Mouse (Mus musculus) heart, embryonic 14.5 days (tissue): ENCODE data around the gene Rhox6. TPM values are rescaled to one million over a fixed set of nuclear protein-coding genes. Genes with fewer than 3 reads are reported as not detected.
"Not testable (repeated sequence)": the region's sequence is repeated elsewhere in the genome, so short reads cannot be mapped to it uniquely, and the experiment has no call there.

Experiments used
- ATAC-seq: fragments of 200-750 bp; cut with Nextera tagmentation; 2 replicates; pipeline ENCODE4 v1.8.0; 2017; ENCODE audit warnings: low read depth, moderate TSS enrichment; ENCODE audit not compliant: insufficient number of reproducible peaks, insufficient read depth, low FRiP score
- H3K27ac ChIP-seq, 2 experiments: fragments of 200-500 bp in 1 of 2; fragments of 300-500 bp in 1 of 2; sonication (generic) in 1 of 2; replicated peaks in 1 of 2; 2 replicates each; pipeline ENCODE4 v1.5.1; 2012 to 2014; ENCODE audit warnings: low read depth in 2 of 2, low read length in 2 of 2, control low read depth in 1 of 2, mild to moderate bottlenecking in 1 of 2, mixed read lengths in 1 of 2; ENCODE audit not compliant: control insufficient read depth in 1 of 2, insufficient read depth in 1 of 2
- H3K27me3 ChIP-seq: fragments of 300-500 bp; sonication (generic); 2 replicates; pipeline ENCODE4 v1.6.1; 2014; ENCODE audit warnings: mild to moderate bottlenecking, low read length, control low read depth; ENCODE audit not compliant: control insufficient read depth, insufficient read depth
- H3K36me3 ChIP-seq: fragments of 300-500 bp; sonication (generic); 2 replicates; pipeline ENCODE4 v1.6.1; 2014; ENCODE audit warnings: mild to moderate bottlenecking, control low read depth, low read length, mixed read lengths; ENCODE audit not compliant: control insufficient read depth, insufficient read depth
- H3K4me1 ChIP-seq, 2 experiments: fragments of 200-500 bp in 1 of 2; fragments of 300-500 bp in 1 of 2; sonication (generic) in 1 of 2; 2 replicates each; pipeline ENCODE4 v1.6.1; 2012 to 2014; ENCODE audit warnings: low read length in 2 of 2, control low read depth in 1 of 2, mixed read lengths in 1 of 2; ENCODE audit not compliant: control insufficient read depth in 2 of 2, insufficient read depth in 2 of 2
- H3K4me2 ChIP-seq: fragments of 300-500 bp; sonication (generic); 2 replicates; pipeline ENCODE4 v1.6.1; 2014; ENCODE audit warnings: mild to moderate bottlenecking, low read length
- H3K4me3 ChIP-seq, 2 experiments: fragments of 200-500 bp in 1 of 2; fragments of 300-500 bp in 1 of 2; sonication (generic) in 1 of 2; 2 replicates each; pipeline ENCODE4 v1.5.1; 2012 to 2014; ENCODE audit warnings: low read length in 2 of 2, mild to moderate bottlenecking in 2 of 2, control low read depth in 1 of 2, low read depth in 1 of 2, moderate library complexity in 1 of 2; ENCODE audit not compliant: control insufficient read depth in 1 of 2, insufficient read depth in 1 of 2
- H3K9ac ChIP-seq: fragments of 300-500 bp; sonication (generic); 2 replicates; pipeline ENCODE4 v1.6.1; 2014; ENCODE audit warnings: mild to moderate bottlenecking, low read length
- H3K9me3 ChIP-seq: fragments of 300-500 bp; sonication (generic); 2 replicates; pipeline ENCODE4 v1.6.1; 2016; ENCODE audit warnings: low read length, control low read depth; ENCODE audit not compliant: control insufficient read depth
- WGBS: fragments of 180-500 bp; shearing (Covaris S2); extraction: QIAGEN DNeasy Blood & Tissue Kit; methylation state at CpG from one replicate; pipeline ENCODE4 v1.1.7; 2014; 5-methylcytosine and 5-hydroxymethylcytosine counted together
- polyA plus RNA-seq: library from polyadenylated mRNA; unstranded; fragments of >200 nt; fragmentation: Nextera tagmentation; extraction: Ambion mirVana; gene quantifications from 2 replicates; pipeline ENCODE4 v1.2.1, GENCODE M21; 2014

Rhox6 gene
- polyA plus RNA-seq = not detected in 2 replicates

DNA sequence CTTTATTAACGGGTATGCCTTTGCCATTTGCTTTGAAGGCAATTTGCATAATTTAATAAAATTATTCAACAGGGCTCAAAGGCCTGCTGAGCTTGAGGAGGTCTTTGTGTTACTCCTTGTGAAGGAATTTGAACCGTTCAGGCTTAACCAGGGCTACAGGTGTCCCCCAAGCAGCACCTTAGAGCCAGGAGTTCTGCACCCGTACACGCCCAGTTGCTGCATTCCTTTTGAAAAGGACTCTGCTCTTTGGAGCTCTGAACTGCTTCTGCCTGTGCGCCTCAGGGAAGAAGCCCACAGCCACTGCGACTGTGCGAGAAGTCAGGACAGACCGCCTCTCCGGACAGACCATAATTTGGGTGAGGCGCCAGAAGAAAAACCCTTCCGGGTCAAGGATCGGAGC, at the start of gene Rhox6:
Gene Rhox6, plus strand, starts transcription at position 301 of the 400 bp plus-strand sequence.
- 79% methylated on average over 4 of the region's 12 CpGs for WGBS
- not testable (repeated sequence) for H3K4me2 ChIP-seq, H3K4me3 ChIP-seq, H3K36me3 ChIP-seq, H3K9ac ChIP-seq, H3K27me3 ChIP-seq, H3K27ac ChIP-seq, ATAC-seq, H3K4me1 ChIP-seq, H3K9me3 ChIP-seq

- no peak overlapping the region for H3K27ac ChIP-seq
- H3K4me1 ChIP-seq = no peaks in the 10 kb centered on the region
- no peak overlapping the region for H3K4me2 ChIP-seq
- H3K9ac ChIP-seq = no peak overlapping the region
- H3K27me3 ChIP-seq = no peaks in the 10 kb centered on the region
- ATAC-seq = no peak
- no peak overlapping the region for H3K4me3 ChIP-seq
- H3K9me3 ChIP-seq = no peaks in the 10 kb centered on the region
- WGBS = 78% methylated on average over 15 of the region's 15 CpGs
- no peaks in the 10 kb centered on the region for H3K36me3 ChIP-seq
Measured at GRCm38 (mm10) chrX:37807286-37808080, 19.2 kb upstream of the Rhox6 start.

GRCm38 (mm10) chrX:37809396-37809795, 17.3 kb upstream of the Rhox6 start:
- Histone ChIP-seq H3K4me1 (no peaks in the 10 kb centered on the region), H3K27ac (no peak overlapping the region), H3K4me2 (no peak overlapping the region), H3K4me3 (no peak overlapping the region), H3K27me3 (no peaks in the 10 kb centered on the region), H3K9ac (no peak overlapping the region), H3K36me3 (no peaks in the 10 kb centered on the region), H3K9me3 (no peaks in the 10 kb centered on the region)
- ATAC-seq = no peak
- WGBS = 80% methylated on average over 2 of the region's 2 CpGs

GRCm38 (mm10) chrX:37811179-37811578, 15.5 kb upstream of the Rhox6 start:
- Histone ChIP-seq H3K36me3 (no peaks in the 10 kb centered on the region), H3K9ac (no peak overlapping the region), H3K27ac (no peak overlapping the region), H3K4me3 (no peak overlapping the region), H3K27me3 (no peaks in the 10 kb centered on the region), H3K4me1 (no peaks in the 10 kb centered on the region), H3K9me3 (no peaks in the 10 kb centered on the region), H3K4me2 (no peak overlapping the region)
- ATAC-seq = no peak
- 34% methylated on average over 5 of the region's 5 CpGs for WGBS

DNA sequence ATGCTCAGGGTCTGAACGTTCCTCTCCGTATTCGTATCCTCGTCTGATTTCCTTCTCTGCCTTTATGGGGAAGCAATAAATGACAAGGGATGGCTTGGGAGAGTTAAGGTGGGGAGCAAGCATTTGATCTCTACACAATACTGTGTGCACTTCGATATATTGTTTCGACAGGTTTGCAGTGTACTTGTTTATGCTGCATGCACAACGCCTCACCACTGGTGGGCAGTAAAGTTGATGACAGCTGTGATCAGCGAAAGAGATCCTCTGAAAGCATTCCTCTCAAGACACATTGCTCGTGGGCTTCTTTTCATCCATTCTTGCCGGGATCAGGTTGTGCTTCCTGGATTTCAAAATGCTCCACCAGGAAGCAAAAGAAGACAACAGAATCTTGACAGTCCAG, 11.0 kb upstream of the Rhox6 start:
- Histone ChIP-seq H3K27ac (no peak overlapping the region), H3K9me3 (no peaks in the 10 kb centered on the region), H3K27me3 (no peaks in the 10 kb centered on the region), H3K36me3 (no peaks in the 10 kb centered on the region), H3K4me3 (no peak overlapping the region), H3K9ac (no peak overlapping the region), H3K4me2 (no peak overlapping the region), H3K4me1 (no peaks in the 10 kb centered on the region)
- no peak for ATAC-seq
- WGBS = 59% methylated on average over 10 of the region's 10 CpGs

DNA sequence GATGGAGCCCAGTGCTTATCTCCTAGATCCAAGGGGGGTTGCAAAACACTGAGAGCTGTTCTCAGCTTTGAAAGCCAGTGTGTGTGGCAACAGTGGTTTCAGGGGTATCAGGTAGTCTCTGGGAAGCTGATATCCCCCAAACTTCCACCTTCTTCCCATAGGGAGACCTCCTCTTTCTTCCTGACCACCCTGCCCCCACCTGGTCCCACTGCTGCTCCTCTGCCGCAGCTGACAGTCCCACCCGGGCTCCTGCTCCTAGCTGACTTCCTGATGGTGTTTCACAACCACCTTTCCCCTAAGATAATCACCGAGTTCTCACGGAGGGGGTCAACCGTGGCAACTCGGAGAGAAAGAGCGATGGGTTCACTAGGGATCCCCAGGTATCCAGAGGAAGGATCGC, 4.7 kb downstream of the Rhox6 start, which contains the start of gene Rhox7a:
Gene Rhox7a, plus strand, starts transcription at position 301 of the 400 bp plus-strand sequence.
- not testable (repeated sequence) for H3K36me3 ChIP-seq, H3K4me1 ChIP-seq, H3K4me3 ChIP-seq, H3K27ac ChIP-seq, H3K27me3 ChIP-seq, H3K9ac ChIP-seq, ATAC-seq, H3K9me3 ChIP-seq, H3K4me2 ChIP-seq
- 49% methylated on average over 8 of the region's 8 CpGs for whole genome bisulfite sequencing

- ATAC-seq = no peak
- Histone ChIP-seq H3K27me3 (no peaks in the 10 kb centered on the region), H3K9ac (no peak overlapping the region), H3K4me3 (no peak overlapping the region), H3K36me3 (no peaks in the 10 kb centered on the region), H3K4me1 (no peaks in the 10 kb centered on the region), H3K27ac (no peak overlapping the region), H3K4me2 (no peak overlapping the region), H3K9me3 (no peaks in the 10 kb centered on the region)
- WGBS = 89% methylated on average over 2 of the region's 2 CpGs
Measured at GRCm38 (mm10) chrX:37871641-37872040, 44.9 kb downstream of the Rhox6 start.

- no peaks in the 10 kb centered on the region for H3K36me3 ChIP-seq
- 79% methylated on average over 4 of the region's 4 CpGs for WGBS
- no peak within 1 kb of the TSS for H3K27ac ChIP-seq
- no peaks in the 10 kb centered on the region for H3K9me3 ChIP-seq
- H3K4me2 ChIP-seq = no peak within 1 kb of the TSS
- H3K4me1 ChIP-seq = no peaks in the 10 kb centered on the region
- no peak for ATAC-seq
- H3K27me3 ChIP-seq = no peaks in the 10 kb centered on the region
- H3K4me3 ChIP-seq = no peak within 1 kb of the TSS
- H3K9ac ChIP-seq = no peak within 1 kb of the TSS
Measured at GRCm38 (mm10) chrX:37878844-37879243, 52.1 kb downstream of the Rhox6 start, which contains the start of gene Rhox8. TSS of gene Rhox8 (minus strand) at chrX:37878944.
